Mouse (Mus musculus) right cerebral cortex, postnatal 25 days (tissue): ENCODE measurements around the gene 0610030E20Rik.

ENCODE experiments used
- DNase-seq: peaks from one replicate; pipeline ENCODE4 v3.0.0; 2022

Gene 0610030E20Rik

DNA sequence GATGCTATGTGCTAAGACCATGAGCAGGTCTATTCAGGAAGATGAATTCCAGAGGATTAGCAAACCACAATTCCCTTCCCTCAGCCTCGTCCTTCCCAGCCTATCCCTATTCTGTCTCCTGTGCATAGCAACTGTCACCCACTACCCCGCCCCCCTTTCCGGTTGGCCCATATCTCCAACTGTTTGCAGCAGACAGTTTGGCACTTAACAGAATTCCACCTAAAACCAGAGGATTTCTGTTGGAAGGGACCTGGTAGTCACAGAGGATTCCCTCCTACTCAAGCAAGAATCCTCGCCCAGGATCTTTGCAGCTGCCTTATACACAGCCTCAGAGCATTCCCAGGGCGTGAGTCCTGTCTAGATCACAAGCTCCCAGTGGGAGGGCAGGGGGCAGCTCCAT lies 24.0 kb downstream of the 0610030E20Rik start:
- DNase-seq = peak; percentile 47

DNA sequence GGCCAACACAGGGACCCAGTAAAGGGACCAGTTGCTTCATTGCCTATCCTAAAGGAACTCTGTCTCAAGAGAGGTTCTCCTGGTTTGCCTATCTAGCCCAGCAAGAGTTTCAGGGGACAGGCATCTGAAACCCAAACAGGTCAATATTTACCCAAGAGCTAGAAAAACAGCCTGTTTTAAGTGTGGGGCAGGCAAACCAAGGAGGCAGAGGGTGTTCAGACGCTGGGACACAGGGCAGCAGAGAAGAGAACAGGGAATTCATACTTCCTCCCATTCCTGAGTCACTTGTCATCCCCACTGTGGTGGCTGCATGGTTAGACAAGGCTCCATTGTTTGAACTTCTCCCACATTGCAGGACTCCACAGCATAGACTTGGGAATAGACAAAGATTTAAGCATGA lies 24.5 kb downstream of the 0610030E20Rik start:
- no peak for DNase-seq

DNA sequence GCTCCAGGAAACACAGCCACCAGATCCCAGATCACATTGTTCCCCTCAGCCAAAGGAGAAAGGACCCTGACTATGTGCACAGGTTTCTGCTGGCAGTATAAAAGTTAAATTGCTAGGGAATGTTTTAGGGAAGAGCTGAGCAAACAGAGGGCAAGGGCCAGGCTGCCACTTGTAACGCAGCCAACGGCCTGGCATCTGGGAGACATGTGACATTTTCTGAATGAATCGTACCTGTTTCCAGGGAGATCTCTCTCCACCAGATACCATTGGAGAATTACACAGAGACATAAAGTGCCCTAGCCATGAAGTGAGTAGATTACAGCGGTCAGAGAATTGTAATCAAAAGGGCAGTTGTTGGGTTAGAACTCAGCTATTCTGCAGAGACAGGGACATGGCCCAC lies 26.1 kb downstream of the 0610030E20Rik start:
- DNase-seq = no peak

DNA sequence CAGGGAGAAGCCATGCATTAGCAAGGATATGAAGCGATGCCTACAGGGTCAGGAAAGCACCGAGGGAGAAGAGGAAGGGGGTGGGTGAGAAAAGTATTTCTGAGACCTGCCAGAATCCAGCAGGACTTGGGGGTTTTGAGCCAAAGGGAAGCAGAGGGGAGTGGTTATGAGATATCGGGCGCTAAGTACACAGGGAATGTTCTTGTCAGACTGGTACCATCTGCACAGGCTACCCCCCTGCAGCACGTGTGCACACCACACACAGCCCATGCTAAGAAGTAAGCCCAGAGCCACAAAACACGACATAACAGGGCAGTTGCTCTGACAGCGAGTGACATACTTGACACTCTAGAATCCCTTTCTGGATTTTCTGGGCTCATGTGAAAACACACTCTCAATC lies 27.1 kb downstream of the 0610030E20Rik start:
- DNase-seq = no peak

DNA sequence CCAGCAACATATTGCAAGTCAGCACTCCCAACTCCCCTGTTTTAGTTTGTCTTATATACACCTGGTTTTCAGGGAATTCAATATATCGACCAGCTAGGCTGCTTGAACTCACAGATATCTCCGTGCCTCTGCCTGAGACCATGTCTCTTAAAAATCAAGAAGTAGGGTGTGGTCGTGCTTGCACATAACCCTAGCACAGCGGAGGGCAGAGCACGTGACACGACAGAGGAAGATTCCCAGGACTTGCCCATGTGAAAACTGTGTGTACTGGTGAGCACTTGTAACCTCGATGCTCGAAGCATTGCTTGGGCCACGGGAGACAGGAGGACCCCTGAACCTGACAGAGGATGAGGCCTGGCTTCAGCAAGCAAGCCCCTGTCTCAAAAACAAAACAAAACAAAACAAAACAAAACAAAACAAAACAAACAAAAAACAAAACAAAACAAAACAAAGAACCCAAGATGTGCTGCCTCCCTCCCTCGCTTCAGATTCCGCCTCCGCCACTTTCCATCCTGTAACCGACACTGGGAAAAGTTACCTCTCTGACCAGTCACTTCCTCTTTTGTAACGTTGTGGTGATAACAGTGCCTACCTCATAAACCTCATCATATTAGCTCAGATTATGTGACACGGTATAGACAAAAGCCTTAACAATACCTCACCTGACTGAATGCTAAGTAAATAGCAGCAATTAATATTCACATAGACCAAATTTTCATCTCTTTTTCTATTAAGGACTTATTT lies 27.9 kb downstream of the 0610030E20Rik start:
- DNase-seq = no peak

DNA sequence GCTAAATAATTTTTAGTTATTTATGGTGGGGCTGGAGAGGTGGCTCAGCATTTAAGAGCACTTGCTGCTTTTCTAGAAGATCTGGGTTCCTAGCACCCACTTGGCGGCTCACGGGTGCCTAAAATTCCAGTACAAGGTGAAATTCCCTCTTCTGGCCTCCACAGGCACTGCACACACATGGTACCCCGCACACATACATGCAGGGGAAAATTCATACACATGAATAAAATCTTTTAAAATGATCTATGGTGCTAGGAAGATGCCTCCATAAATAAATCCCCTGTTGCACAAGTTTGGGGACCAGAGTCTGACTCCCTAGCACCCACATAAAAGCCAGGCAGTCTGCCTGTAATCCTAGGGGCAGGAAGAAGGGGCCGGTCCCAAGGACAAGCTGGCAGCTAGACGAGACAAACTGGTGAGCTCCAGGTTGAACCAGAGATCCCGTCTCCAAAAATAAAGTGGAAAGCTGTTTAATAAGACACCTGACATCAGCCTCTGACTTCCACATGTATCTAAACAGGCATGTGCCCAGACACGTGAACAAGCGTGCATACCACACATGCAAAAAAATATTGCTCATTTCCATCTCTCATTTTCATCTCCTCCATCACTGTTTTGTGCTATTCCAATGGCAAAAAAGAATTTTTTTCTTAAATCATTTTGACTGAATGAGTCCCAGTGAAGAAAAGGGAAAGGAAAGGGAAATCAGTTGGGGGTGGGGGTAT lies 31.6 kb downstream of the 0610030E20Rik start:
- no peak for DNase-seq

DNA sequence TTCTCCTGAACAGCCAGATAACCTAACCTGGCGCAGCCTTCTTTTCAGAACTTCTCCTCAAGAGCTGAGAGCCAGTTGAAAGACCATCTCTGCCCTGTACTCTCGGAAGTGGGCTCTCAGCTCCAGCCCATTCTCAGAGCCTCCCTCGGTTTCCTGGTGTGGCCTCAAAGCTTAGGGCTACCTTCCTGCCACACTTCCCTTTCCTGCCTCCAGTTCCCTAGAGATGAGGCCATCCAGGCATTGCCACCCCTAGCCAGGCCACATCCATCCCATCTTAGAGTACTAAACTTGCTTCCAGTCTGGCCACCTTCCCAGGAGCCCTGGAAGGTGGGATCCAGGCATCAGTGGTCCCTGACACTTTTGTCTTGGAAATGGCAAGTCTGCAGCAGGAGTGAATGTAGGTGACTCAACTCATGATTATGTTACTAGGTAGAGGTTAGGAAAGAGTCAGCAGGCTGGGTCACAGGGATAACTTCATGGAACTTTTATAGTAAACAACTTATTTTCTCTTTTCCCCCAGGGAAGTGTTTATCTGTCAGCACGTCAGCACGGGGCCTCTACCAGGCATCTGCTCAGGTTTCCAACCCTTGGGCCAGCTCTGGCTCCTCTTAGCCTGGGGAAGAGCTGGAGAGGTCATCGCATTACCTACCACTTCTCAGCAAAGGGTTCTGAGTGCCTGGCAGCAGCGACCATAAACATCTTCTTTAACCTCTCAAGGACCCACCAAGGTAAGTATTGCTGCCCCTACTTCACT lies 32.4 kb downstream of the 0610030E20Rik start:
- no peak for DNase-seq

DNA sequence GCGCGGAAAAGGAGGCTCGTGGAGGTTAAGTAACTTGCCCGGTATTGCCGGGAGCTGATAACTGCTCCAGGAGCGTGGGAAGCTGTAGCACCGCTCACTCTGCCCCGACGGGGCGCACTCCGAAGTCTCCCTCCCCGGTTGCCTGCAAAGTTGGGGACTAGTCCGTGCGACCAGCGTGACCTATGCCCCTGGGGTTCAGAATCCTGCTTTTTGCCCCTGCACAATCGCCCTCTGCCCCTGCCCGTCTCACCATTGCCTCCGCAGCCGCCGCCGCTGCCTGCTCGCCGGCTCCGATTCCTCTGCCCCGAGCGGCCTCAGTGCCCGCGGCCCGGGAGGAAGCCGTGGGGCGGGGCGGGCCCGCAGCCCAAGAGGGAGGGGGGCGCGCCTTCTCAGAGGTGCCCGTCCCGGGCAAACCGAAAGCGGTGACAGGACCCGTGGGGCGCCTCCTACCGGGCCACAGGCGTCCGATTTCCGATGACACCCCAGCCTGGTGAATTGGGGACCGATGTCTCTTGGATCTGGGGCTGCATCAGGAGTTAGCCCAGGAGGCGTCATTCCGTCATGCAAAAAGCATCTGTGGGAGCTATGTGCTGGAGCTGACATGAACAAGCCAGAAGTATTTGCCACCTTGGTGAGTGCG lies 33.1 kb downstream of the 0610030E20Rik start, which contains the start of gene Vamp5:
Gene Vamp5, minus strand, starts transcription at position 338 of the 640 bp plus-strand sequence.
- peak; percentile 42 for DNase-seq

DNA sequence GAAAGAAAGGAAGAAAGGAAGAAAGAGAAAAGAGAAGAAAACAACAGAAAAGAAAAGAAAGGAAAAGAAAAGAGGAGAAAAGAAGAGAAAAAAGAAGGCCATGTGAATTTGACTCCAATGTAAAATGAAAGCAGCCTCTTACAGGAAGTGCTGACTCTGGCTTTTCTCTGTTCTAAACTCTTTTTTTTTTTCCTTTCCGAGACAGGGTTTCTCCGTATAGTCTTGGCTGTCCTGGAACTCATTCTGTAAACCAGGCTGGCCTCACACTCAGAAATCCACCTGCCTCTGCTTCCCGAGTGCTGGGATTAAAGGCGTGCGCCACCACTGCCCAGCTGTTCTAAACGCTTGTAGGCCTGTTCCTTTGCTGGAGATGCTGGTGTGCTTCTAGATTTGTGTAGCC lies 35.4 kb downstream of the 0610030E20Rik start:
- DNase-seq = no peak

DNA sequence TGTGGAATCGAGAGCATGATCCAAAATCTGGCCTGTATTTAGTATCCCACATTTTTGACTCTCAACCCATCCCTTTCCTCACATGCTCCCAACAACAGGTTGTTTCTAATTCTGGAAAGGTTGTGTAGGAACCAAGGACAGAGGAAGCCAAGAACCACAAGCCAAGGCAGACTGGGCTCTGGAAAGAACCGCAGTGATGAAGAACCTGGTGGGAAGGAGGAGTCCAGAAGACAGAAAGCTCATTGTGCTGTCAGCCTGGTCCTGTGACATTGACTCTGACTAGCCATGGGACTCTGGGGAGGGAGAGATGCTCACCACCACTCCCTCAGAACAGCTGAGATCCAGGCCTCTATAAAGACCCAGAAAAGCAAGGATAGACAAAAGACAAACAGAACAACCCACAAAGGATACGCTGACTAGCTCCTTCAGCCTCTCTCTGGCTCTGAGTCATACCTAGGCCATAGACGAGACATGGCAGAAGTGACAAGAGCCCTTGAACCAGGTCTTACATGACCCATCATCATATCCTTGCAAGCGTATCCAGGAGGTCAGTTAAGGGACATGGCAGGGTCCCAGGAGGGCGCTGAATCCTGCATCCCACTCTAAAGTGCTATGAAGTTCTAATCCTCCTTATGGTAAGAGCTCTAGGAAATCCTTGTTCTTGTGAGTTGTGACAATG lies 36.2 kb downstream of the 0610030E20Rik start:
- no peak for DNase-seq

DNA sequence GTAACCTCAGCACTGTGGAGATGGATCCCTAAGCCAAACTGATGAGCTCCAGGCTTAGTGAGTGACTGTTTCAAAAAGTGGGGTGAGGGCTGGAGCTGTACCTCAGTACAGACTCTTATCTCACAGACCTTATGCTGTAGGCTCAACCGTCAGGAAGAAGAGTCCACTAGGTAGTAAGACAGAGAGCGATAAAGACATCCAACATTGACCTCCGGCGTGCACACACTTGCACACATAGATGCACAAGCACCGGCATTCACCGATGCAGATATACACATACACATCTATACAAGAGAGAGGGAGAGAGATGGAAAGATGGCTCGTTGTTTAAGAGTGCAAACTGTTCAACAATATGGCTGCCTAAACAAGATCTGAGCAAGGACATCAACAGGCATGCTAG lies 36.8 kb downstream of the 0610030E20Rik start:
- DNase-seq = no peak

DNA sequence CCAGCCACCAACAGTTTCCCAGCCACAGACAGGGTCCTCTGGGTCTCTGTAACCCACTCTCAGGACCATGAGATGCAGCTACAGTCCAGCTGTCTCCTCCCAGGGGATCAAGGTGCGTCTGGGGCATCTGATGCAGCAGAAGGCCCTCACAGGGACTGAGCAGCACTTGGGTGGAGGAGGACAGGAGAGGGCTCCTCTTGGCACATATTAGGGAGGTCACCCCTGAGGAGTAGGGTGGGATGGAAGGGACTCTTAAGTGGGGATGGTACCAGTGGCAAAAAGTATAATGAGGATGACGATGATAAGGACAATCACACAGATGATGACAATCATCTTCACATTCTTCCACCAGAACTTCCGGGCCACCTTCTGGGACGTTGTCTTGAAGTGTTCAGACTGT lies 38.1 kb downstream of the 0610030E20Rik start:
- no peak for DNase-seq

DNA sequence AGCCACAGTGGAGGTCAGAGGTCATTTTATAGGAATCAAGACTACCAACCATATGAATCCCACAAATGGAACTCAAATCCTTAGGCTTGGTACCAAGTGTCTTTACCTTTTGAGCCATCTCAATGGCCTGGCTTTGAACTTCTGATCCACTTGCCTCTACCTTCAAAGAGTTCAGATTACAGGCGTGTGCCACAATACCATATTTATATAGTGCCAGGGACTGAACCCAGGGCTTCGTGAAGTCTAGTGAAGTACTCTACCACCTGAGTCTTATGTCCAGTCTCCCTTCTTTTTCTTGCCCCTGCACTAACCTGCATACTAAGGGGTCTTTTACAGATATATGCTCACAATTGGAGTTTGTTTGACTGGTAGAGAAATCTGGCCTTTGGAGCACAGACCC lies 39.4 kb downstream of the 0610030E20Rik start:
- DNase-seq = no peak

DNA sequence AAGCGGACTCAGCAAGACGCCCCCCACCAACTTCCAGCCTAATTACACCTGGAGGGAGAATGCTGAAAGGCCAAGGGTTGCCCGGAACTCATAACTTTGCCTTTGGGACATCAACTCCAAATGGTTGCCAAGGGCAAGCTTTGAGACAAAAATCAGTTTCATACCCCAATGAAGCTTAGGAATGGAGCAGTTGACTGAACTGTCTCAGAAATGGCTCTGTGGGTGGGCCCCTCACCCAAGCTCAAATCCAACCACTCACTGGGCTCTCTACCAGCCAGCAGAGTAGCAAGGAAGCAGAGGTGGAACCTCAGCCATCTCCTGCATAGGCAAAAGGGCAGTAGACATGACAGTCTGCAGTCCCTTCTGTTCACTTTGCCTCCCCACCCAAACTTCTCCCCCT lies 40.7 kb downstream of the 0610030E20Rik start:
- no peak for DNase-seq

DNA sequence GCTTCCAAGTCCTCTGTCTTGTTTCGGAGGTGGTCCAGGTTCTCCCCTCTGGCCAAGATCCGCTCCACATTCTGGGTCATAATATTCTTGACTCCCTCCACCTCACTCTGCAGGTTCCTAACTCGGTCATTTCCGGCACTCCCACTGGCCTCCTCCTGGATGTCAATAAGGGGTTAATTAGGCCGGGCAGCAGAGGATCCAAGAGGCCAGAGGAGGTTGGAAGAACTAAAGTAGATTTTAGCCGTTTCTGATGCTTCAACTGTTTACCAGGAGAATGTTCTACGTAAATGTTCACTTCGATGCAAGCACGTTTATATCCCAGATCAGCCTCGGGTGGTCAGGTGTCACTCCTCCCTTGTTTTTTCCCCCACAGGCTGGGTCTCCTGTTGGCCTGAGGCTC lies 41.1 kb downstream of the 0610030E20Rik start:
- no peak for DNase-seq

DNA sequence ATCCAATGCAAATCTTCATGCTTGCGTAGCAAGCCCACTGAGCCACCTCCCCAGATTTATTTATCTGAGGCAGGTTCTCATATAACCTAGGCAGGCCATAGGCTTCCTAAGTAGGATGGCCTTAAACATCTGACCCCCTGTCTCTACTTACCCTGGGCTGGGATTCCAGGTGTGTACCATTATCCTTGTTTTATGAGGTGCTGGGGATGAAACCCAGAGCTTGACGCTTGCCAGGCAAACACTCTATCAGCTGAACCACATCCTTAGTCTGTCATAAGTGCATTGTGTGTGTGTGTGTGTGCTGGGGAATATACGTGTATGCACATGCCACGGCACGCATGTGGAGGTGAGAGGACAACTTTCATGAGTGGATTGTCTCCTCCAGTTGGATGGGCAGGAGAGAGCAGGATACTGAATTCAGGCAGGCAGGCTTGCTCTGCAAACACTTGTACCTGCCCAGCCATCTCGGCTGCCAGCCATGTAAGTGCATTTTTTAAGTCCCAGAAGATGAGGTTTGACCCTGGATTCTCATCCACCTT lies 41.7 kb downstream of the 0610030E20Rik start:
- DNase-seq = no peak

DNA sequence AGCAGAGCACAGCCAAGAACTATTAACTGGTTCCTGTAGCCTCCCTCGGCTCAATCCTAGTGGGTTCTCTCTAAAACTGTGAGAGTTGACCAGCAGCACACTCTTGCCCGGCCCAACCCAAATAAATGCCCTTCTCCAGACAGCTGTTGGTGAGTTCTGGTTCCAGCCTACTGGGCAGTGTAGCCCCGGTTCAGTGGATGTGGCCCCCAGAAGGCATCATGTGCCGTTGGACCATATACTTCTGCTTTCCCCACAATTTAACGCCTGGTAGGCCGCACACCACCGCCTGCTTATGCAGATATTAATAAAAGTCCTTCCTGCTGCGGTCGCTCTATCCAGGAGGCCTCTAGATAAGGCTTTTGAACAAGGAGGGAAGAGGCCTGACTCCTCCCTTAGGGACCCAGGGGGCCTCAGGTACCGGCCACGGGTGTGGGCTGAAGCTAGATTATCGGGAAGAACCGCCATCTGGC lies 42.4 kb downstream of the 0610030E20Rik start:
- DNase-seq = peak; percentile 8

DNA sequence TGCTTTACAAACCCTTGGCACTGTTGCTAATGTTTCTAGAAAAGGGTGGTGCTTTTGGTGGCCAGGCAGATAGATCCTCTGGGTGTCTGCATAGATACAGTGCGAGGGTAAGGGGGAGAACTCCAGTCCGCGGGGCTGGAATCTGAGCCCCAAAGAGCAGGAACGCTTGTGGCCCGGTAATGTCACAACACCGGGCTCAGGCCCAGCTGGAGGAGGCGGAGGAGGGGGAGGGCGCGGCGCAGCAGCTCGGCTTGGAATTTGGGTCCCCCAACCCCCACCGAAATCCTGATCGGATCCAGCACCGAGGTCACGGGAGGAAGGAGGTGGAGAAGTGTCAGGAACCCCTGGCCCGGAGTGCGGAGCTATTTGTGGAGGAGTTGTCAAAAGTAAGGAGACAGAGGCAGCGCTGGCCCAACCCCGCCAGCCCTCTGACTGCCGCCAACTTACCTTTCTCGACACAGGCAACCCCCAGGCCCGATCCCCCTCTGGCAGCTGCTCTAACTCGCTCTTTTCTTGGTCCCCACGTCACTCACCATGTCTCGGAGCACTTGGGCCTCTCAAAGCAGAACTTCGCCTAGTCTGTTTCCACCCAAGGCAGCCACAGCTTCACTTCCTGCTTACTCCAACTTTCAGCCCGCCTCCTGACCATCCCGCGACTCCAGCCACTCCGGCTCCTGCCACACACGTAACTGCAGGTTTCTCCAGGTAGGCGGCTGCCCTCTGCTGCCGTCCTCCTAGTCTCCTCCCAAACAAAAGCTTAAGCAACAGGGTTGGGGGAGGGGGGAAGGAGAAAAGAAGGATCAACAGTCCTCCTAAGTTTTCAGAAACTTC lies 43.0 kb downstream of the 0610030E20Rik start, which contains the start of gene Vamp8:
Gene Vamp8, minus strand, starts transcription at position 763 of the 831 bp plus-strand sequence.
- DNase-seq = peak; percentile 39

DNA sequence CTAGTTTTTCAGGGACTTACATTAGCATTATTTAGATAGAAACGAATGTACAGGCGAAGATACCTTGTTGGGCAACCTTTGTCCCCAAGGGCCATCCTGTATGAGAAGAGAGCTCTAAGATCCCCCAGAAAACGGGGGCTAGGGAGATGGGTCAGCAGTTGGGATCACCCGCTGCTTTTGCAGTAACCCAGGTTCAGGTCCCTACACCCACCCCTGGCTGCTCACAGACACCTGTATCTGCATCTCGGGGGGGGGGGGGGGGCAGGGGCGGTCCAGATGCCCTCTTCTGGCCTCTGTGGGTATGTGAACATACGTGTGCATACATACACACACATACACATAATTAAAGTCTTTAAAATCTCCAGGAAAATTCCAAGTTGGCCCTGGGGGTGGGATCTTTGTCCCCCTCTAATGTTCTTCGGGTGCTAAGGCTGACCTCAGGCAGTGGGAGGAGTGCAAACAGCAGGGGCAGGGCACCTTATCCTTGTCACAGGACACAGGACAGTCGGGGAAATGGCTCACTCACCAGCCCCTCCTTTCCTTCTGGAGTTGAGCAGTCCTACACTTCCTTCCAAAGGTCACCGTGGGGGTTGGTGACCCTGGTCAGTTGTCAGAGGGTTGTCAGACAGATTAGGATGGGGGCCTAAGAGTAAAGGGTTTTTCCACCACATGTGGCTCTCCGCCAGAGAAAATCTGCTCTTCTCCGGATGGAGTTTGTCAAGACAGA lies 43.8 kb downstream of the 0610030E20Rik start:
- no peak for DNase-seq

DNA sequence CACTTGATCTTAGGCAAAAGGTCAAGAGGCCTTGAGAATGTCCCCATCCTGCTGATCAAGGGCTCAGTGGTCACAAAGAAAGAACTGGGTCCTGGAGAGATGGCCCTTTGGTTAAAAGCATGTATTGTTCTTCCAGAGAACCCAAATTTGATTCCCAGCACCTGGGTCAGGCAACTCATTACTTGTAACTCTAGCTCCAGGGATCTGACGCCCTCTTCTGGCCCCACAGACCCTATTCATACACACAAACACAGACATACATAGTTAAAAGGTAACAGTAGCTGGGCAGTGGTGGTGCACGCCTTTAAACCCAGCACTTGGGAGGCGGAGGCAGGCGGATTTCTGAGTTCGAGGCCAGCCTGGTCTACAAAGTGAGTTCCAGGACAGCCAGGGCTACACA lies 45.2 kb downstream of the 0610030E20Rik start:
- no peak for DNase-seq
